Mouse (Mus musculus) right cerebral cortex, adult 18-20 months (tissue): Measurements from ENCODE around the gene Lsp1.
A peak's percentile ranks its signal among the peaks of the same experiment; 100 is the strongest.

Source experiments
- DNase-seq: peaks from one replicate; pipeline ENCODE4 v3.0.0; 2022; ENCODE audit warnings: mixed read lengths

Gene Lsp1

DNA sequence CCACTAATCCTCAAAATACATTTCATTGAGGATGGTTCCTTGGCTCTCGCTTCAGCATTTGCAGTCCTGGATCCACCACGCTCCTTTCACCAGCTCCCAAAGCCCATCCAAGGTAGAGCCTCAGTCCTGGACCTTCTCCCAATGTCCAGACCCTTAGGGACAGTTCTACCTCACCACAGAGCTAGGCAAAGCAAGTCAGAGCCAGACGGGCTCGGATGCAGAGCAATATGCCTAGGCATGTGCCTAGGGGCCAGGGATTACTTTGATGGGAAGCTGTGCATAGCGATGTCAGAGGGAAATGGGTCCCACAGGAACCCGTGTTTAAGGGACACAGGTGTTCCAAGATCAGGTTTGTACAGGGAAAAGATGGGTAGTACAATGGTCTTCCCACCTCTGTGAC lies 15.3 kb upstream of the Lsp1 start:
- no peak for DNase-seq

DNA sequence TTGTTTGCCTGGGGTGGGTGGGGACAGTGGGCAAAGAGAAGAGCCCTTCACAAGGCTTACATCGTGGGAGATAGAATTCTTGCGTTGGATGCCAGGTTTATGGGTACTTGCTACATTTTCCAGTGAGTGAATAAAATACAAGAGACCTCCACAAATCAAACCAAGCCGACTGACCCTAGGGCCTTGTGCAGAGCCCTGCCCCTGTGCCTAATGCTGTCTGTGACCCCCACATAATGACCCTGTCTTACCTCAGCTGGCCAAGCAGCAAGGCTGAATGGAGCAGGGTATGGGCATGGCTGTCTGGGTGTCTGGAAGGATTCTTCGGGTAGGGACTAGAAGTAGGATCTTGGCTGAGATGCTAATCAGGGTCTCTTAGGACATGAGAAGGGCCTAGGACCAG lies 14.3 kb upstream of the Lsp1 start:
- DNase-seq = no peak

DNA sequence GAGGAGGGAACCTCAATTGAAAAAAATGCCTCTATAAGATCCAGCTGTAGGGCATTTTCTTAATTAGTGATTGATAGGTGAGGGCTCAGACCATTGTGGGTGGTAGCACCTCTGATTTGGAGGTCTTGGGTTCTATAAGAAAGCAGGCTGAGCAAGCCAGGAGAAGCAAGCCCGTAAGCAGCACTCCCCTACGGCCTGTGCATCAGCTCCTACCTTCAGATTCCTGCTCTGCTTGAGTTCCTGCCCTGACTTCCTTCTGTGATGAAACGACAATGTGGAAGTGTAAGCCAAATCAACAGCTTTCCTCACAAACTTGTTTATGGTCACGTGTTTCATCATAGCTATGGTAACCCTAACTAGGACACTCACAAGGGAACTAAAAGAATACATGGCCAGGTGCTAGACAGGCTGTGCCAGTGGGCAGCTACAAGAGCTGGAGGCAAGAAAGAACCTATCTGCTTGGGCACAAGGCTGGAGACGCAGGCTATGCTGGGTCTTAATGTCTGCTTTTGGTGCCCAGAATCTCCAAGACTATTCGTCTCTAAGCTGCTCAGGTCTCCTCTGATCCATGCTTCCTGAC lies 11.5 kb upstream of the Lsp1 start:
- no peak for DNase-seq

DNA sequence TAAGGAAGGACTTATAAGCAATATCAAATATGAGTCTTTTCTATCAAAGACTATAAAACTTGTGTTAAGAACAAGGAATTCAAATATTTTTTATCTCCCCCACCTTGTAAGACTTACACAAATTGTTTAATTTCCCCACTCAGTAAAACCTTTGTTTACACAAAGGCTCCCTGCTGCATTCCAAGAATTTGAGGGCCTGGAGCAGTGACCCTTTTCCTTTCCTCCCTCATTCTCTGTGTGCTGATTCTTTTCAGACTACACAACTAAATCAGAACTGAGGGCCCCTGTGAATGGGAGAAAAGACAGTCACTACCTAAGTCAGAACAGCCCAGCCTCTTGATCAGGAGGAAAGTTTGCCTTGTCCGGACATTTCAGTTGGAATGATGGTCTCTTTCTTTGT lies 5.9 kb upstream of the Lsp1 start:
- no peak for DNase-seq

DNA sequence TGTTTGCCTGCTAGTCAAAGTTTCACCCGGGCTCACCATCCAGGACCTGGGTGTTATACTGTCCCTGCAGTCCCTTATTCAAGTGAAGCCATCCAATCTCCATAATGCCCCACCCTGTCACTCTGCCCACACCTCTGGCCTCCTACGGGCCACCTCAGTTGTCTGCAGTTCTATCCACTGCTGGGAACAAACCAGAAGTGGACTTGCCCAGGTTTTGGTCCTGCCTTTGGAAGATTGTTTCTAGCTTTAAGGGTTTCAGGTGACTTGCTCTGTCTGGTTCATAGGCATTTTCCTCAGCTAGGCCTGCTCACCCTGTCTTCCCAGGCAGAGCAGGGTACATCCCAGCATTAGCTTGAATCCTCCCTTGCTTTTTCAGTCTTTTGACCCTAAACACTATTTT lies 5.4 kb upstream of the Lsp1 start:
- DNase-seq = no peak

DNA sequence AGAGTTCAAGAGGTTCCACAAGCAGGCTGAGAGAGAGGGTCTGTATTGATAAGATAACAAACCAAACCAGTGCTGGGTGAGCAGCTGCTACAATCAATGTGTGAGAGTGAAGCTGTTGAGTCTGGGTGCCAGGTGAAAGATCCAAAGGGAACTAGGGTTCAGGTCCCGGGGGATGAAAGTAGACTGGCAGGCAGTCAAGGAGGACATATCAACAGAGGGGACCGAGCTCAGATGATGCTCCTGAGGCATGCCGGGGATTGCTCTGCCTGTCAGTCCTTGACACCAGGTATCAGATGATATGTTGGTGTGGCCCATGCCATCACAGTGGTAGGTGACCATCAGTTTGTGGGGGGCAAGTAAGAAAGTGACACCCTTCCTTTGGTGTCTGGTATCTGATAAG lies 3.8 kb upstream of the Lsp1 start:
- DNase-seq = no peak

DNA sequence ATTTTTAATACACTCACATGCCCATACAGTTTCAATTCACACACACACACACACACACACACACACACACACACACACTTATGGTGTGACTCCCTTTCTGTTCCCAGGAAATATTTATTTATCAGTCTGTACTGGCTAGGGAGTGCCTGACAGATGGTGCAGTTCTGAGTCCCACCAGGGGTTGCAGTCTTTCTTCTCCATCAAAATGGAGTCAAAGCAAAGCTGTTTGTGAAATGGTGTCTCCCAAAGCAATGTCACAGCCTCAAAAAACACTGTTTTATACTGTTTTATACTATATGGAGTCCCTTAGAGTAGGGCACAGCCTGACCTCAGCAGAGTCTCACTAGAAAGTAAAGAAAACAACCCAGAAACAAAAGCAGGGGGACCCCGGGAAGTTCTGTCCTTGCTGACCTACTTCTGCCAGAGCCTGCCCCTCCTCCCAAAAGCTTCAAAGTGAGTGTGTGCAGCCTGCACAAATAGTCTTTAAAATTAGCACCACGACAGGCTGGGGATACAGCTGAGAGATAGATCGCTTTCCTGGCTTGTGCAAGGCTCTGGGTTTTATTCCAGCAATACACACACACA lies 3.3 kb upstream of the Lsp1 start:
- no peak for DNase-seq

DNA sequence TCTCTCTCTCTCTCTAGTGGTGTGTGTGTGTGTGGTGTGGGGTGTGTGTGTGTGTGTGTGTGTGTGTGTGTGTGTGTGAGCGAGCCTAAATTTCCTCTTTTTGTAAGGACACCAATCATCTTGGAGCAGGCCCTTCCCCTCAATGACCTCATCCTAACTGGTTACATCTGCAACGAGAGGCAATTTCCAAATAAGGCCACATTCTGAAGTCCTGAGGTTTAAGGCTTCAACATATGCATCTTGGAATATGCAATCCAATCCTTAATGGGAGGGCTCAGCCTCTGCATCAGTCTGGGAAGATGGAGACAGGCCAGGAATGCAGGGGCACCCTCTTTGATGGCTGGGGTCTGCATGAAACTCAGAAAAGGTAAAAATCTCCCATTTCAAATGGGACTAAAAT lies 2.6 kb upstream of the Lsp1 start:
- DNase-seq = no peak

DNA sequence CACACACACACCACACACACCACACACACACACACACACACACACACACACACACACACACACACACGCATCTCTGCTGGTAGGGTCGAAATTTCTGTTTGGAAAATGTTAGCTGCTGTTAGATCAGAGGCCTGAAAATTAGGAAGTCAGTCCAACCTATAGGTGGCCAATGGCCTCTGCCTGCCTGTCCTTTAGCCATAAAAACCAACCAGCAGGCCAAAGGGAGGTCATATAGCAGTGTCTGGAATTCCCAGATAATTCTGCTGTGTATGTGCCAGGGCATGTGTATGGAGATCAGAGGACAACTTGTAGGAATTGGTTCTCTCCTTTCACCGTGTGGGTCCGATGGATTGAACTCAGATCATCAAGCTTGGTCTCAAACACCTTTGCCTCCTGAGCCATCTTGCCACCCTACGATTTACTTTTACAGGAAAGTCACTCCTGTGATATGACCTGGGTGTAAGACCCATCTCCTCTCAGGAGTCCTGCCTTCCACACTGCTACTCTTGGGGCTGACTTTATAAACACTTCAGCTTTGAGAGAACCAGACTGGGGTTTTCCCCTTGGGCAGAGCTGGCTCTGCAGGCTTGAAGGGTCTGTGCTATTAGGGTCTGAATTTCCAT lies 1.8 kb upstream of the Lsp1 start:
- no peak for DNase-seq

DNA sequence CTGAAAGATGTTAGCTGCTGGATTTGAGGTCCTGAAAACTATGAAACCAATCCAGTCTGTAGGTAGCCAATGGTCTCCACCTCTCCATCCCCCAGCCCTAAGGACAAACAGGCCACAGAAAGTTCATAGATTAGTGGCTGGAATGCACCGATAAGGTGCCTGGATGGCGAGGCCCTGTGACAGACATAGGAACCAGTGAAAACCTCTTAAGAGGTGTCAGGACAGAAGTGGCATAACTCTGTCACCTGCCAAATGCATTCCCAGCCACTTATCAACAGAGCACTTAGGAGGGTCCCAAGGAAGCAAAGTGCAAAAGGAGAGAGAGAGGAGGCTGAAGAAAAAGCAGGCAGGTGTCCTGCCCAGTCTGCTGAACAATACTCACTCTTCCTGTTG lies 1.3 kb upstream of the Lsp1 start:
- no peak for DNase-seq

DNA sequence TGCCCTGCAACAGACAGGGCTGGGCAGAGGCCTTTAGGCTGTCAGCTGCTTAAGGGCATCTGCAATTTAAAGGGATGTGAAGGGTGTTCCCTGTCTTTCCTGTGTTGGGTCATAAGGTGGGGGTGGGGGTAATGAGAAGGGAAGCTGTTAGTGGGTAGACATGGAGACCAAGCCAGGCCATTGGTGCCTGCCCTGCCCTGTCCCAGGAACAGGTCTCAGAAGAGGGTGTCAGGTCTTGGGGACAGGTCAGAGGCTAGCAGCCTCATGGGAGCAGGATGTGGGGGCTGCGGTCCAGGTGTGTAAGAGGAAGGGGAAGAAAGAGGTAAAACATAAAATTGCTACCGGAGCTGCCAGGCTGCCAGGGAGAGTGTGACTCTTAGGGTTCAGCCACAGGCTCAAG lies 837 bp downstream of the Lsp1 start:
- DNase-seq = no peak

DNA sequence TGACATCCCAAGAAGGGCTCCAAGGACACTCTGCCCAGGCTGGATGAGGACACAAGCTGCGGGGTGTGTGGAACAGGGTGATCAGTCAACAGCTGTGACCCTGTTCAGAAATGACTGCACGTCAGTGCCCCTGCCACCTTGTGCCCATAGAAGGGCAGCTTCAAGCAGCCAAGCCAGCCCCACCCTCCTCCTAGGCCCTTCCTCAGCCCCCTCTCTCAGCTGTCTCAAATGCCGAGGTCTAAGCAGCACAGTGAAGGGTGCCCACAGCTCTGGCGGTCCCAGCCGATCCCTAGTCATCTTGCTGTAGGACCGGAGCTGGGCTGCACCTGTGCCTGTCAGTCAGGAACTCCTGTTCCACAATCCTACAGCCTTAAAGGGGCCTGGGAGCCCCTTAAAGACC lies 1.6 kb downstream of the Lsp1 start:
- no peak for DNase-seq

DNA sequence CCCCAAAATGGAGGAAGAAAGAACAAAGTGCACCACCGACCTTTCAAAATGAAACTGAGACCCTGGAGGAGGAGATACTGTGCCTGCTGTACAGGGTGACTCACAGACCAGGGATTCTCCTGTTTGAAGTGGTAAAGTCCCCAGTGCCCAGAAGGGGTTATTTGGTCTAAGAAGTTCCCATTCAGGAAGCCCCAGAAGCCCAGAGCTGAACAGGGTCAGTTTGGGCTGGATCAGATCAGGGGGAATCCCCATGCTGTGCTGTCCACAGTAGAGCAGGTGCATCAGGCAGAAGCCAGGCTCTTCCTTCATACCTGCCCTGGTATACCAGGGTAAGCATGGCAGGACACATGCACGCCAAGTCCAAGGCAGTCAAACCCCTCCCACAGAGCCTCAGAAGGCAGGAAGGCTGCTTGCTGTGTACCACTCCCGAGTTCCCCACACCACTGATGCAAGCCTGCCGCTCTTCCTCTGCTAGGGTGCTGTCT lies 2.0 kb downstream of the Lsp1 start:
- DNase-seq = no peak

DNA sequence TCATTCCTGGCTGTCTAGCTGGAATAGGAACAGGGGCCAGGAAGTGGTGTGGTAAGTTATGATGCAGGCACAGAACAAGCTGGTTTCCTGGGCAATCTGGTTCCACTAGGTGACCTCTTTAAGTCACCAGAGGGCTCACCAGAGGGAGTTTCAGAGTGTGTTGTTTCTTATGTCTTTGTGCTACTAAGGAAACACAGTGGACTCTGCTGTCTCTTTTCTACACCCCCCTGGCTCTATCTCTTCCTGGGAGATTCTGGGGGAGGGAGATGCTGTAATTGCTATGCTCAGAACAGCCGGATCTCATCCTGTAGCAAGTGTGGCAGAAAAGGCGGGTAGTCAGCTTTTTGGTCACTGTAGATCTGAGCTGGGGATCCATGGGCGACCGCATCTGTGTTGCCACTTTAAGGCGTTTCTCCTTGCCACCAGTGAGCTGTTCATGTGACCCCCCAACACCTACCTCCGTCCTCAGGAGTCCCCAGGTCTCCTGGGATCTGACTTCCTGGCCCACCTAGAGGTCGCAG lies 9.6 kb downstream of the Lsp1 start:
- no peak for DNase-seq

DNA sequence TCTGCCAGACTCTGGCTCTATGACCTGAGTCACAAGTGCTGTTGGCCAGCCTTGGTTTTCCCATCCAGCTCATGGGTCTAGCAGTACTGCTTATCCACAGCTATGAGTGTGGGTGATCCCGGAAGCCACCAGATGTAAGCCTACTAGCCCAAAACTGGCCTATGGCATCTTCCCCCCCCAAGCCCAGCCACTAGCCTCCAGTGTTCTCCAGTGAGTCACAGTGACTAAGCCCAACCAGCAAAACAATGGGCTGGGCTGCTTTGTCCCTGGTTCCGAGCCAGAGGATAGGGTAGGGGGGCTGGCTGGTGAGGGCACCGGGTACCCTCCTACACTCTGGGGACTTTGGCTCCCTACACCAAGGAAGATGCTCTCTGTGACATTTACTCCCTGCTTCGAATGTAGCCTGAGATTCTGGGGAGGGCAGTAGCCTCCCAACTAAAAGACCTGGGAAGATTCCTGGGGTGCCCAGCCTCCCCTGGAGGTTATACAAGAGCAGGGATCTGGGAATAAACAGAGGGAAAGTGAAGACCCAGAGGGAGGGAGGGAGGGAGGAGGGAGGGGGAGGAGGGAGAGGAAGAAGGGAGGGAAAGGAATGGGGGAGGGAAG lies 10.3 kb downstream of the Lsp1 start:
- DNase-seq = no peak

DNA sequence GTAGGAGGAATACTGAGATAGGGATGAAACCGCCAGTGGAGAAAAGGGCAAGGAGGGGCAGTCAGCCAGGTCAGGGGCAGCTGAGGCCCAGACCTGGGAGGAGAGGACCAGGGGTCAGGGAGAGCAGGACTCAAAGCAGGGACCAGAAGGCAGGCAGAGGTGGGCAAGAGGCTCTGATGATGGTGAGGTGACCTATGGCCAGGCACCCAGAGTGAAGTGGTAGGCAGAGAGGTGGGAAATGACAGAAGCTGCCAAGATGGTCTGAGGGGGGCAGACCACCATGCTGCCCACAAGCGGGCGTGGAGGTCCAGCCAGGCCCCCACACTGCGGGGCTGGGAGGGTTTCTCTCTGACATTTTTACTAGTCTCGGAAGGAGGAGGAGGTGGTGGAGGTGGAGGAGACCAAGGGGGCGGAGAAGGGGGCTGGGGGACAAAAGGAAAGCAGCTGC lies 10.8 kb downstream of the Lsp1 start:
- DNase-seq = no peak

DNA sequence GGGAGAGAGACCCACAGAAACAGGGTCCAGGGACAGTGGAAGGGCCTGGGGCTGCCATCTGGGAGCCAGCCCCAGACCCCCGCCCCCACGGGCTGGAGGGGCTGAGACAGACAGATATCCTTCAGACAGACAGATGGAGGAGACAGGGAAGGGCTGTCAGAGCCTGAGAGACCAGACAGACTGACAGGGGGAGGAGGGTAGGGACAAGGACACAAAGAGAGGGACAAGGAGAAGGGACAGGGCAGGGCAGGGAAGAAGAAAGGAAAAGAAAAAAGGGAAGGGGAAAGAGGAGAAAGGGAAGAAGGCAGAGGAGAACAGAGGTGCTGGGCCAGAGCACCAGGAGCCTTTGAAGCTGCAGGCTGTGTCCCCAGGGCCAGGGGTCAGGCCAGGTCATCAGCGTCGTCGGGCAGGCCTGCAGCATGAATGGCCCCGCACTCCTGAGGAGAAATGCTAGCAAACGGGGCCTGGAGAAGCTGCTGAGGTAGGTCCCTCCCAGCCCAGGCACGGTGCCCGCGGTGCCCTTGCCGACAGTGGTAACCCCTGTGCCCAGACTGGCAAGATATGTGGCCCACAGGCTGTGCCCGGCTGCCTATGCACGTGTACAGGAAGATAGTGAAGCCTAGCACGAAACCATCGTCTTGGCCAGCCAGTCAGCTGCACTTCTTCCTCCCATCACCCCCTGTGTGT lies 11.4 kb downstream of the Lsp1 start:
- no peak for DNase-seq

DNA sequence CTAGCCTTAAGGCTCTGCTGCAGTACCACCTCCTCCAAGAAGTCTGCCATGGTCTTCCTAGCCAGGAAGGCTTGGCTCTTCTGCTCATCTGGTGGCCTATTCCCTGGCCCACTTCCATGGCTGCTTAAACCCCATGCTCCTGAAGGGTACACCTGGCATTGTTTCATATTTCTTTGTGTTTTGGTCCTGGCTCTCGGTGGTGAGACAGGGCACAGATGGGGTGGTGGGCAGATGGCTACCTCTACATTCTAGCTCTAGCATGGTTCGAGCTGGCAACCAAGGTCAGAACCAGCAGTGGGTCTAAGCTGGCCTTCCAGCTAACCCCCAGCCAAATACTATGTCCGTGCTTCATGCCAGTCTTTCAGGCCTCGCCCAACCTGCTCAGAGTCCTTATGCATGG lies 12.3 kb downstream of the Lsp1 start:
- no peak for DNase-seq

DNA sequence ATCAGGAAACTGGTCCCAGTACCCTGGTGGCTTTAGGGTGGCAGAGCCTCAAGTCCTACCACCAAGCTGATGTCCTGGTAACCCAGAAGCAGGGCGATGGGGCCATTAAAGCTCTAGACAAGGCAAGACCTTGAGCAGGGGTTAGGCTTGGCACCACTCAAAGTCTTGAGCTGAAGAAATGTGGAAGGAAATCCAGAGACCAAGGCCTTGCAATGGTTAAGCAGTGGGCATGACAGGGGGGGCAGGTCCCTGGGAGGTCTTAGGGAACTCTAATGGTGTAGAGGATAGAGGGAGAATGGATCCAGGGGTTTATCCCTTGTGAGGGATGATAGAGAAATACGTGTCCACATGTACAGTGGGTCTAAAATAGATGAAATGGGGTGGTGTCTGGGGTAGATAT lies 12.9 kb downstream of the Lsp1 start:
- no peak for DNase-seq

DNA sequence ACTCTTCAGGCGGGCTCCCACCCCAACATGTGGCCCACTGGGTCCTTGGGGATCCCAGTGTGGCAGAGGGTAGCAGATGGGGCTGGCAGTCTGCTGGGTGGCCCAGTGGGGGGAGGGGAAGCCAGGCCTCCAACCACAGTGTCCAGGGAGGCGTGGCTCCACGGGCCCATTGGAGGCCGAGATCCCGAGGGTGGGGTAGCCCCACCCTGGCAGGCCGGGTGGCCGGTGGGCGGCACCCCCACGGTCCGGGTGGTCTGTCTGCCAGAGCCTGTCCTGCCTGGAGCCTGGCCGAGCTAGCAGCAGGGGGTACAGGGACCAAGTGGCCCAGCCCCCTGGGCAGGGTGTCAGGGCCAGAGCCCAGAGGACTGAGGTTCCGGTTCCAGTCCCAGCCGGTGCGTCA lies 14.2 kb downstream of the Lsp1 start:
- no peak for DNase-seq

DNA sequence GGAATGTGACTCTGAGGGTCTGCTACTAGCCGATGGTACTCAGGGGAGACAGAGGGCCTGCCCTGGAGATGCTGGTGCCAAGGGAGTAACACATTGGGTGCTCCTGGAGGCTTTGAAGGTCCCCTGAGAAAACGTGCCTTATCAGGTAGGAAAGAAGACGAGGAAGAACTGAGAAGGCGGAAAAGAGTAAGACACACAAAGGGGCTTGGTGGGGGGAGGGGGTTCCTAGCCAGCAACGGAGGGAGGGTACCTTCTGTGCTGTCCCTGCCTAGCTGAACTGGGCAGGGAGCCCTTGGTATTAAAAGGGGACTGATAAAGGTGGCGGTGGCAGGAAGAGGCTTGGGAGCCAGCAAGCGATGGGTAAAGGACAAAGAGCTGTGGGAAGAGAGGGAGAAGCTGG lies 15.0 kb downstream of the Lsp1 start:
- no peak for DNase-seq

DNA sequence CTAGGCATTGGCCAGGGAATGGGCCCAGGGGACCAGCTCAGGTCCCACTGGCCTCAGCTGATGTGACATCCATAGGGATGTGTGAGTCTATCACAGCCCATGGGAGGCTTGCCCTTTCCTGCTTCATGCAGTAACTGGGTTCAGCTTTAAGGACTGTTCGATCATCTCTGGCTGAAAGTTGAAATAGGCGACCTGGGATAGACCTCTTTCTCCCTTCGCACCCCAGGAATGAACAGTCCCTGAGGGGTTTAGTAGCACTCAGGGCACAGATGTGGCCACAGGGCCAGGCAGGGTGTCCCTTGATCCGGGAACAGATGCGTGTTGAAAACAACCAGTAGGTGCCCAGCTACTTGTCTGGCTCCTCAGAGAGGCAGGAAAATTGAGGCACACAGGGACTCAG lies 15.7 kb downstream of the Lsp1 start:
- DNase-seq = no peak

DNA sequence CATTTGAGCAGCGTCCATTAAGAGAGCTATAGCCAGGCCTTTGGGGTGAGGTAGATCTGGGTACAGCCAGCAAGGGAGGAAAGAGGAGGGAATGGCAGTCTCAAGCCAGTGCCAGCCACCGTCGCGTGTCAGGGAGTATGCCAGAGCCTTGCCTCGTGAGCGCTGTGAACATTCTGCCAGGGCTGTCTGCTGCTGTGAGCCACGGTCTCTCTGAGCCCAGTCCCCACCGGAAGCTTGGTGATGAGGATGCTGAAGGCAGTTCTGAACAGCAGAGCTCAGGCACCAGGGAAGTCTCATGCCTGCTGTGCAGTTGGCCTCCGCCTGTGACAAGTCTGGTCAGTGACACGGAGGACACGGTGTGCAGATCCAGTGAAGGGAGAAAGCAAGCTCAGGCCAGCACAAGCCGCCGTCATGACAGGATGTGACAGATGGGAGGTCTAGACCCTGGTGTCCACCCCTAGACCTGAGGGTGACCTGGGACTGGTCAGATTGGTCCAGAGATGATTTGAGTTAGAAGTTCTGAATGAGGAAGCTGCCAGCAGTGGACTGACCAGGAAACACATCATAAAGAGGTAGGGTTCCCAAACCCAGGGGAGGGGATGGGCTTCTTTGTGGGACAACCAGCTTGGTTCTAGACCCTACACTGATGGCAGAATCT lies 16.3 kb downstream of the Lsp1 start:
- peak; percentile 39 for DNase-seq
